Mouse (Mus musculus) retina, embryonic 14.5 days (tissue): ENCODE measurements at regions not wholly inside any gene's neighbourhood (a gene's known extent, or its start where the extent isn't known, plus 50 kb on each side); places are given as distances from the start of the nearest gene placed in this dataset.
A peak's percentile ranks its signal among the peaks of the same experiment; 100 is the strongest.

Experiments
- DNase-seq: peaks from one replicate; pipeline ENCODE4 v3.0.0-alpha.2; 2015; ENCODE audit warnings: low spot score

- DNase-seq, result no peak
Observed at GRCm38 (mm10) chr1:112123012-112123411, 258.3 kb upstream of the Dsel start.

- no peak for DNase-seq
Observed at GRCm38 (mm10) chr1:112103451-112103850, 238.7 kb upstream of the Dsel start.

- DNase-seq, result no peak
Observed at GRCm38 (mm10) chr1:112059909-112060308, 195.2 kb upstream of the Dsel start.

GRCm38 (mm10) chr1:112053926-112054325 lies 189.2 kb upstream of the Dsel start:
- no peak for DNase-seq

GRCm38 (mm10) chr1:112043061-112043460 lies 178.3 kb upstream of the Dsel start:
- DNase-seq, result no peak

- no peak for DNase-seq
Observed at GRCm38 (mm10) chr1:112039878-112040277, 175.2 kb upstream of the Dsel start.

- DNase-seq, result peak; percentile 1
Observed at GRCm38 (mm10) chr1:112028533-112028932, 163.8 kb upstream of the Dsel start.
